Mouse (Mus musculus): ENCODE results near the gene Fbxo46. TPM values are rescaled to one million over a fixed set of nuclear protein-coding genes. Genes with fewer than 3 reads are reported as not detected.

The Fbxo46 gene
- total RNA-seq, 2 experiments from 2014 or later = 5.0 to 6.3 TPM

Other genes with a start within 250 kb of the Fbxo46 start
- 151 and 220 TPM in 2 replicates for gene Pglyrp1, start 248.5 kb upstream of the Fbxo46 start, total RNA-seq (2015; ENCODE audit: low replicate concordance)
- gene Pglyrp1, start 248.5 kb upstream of the Fbxo46 start, total RNA-seq (2017; ENCODE audit: low replicate concordance) = 10.8 and 18.9 TPM in 2 replicates
- 10.1 and 19.8 TPM in 2 replicates for gene Ccdc61, start 209.4 kb upstream of the Fbxo46 start, total RNA-seq (2015; ENCODE audit: low replicate concordance)
- 1.7 and 4.6 TPM in 2 replicates for gene Ccdc61, start 209.4 kb upstream of the Fbxo46 start, total RNA-seq (2017; ENCODE audit: low replicate concordance)
- gene Nova2, start 194.0 kb upstream of the Fbxo46 start, total RNA-seq (2015; ENCODE audit: low replicate concordance) = not detected in 2 replicates
- not detected in 2 replicates for gene Nova2, start 194.0 kb upstream of the Fbxo46 start, total RNA-seq (2017; ENCODE audit: low replicate concordance)
- gene Nanos2, start 132.5 kb upstream of the Fbxo46 start, total RNA-seq (2015; ENCODE audit: low replicate concordance) = not detected in 2 replicates
- not detected in 2 replicates for gene Nanos2, start 132.5 kb upstream of the Fbxo46 start, total RNA-seq (2017; ENCODE audit: low replicate concordance)
- not detected in 2 replicates for gene Mypop, start 128.6 kb upstream of the Fbxo46 start, total RNA-seq (2015; ENCODE audit: low replicate concordance)
- not detected in 2 replicates for gene Mypop, start 128.6 kb upstream of the Fbxo46 start, total RNA-seq (2017; ENCODE audit: low replicate concordance)
- 4.6 and 6.1 TPM in 2 replicates for gene Irf2bp1, start 115.8 kb upstream of the Fbxo46 start, total RNA-seq (2015; ENCODE audit: low replicate concordance)
- 3.3 and 6.5 TPM in 2 replicates for gene Irf2bp1, start 115.8 kb upstream of the Fbxo46 start, total RNA-seq (2017; ENCODE audit: low replicate concordance)
- gene Foxa3, start 96.3 kb upstream of the Fbxo46 start, total RNA-seq (2015; ENCODE audit: low replicate concordance) = not detected in 2 replicates
- gene Foxa3, start 96.3 kb upstream of the Fbxo46 start, total RNA-seq (2017; ENCODE audit: low replicate concordance) = not detected in 2 replicates
- 42.8 and 51.5 TPM in 2 replicates for gene Sympk, start 95.5 kb upstream of the Fbxo46 start, total RNA-seq (2015; ENCODE audit: low replicate concordance)
- gene Sympk, start 95.5 kb upstream of the Fbxo46 start, total RNA-seq (2017; ENCODE audit: low replicate concordance) = 37.7 and 52.8 TPM in 2 replicates
- not detected in 2 replicates for gene Rsph6a, start 65.2 kb upstream of the Fbxo46 start, total RNA-seq (2015; ENCODE audit: low replicate concordance)
- not detected in 2 replicates for gene Rsph6a, start 65.2 kb upstream of the Fbxo46 start, total RNA-seq (2017; ENCODE audit: low replicate concordance)
- gene Dmwd, start 43.6 kb upstream of the Fbxo46 start, total RNA-seq (2015; ENCODE audit: low replicate concordance) = 17.7 and 33.1 TPM in 2 replicates
- gene Dmwd, start 43.6 kb upstream of the Fbxo46 start, total RNA-seq (2017; ENCODE audit: low replicate concordance) = 13.1 and 19.4 TPM in 2 replicates
- gene Dmpk, start 36.0 kb upstream of the Fbxo46 start, total RNA-seq (2015; ENCODE audit: low replicate concordance) = 15.9 and 18.4 TPM in 2 replicates
- gene Dmpk, start 36.0 kb upstream of the Fbxo46 start, total RNA-seq (2017; ENCODE audit: low replicate concordance) = 4.2 and 5.0 TPM in 2 replicates
- not detected in 2 replicates for gene Six5, start 25.3 kb upstream of the Fbxo46 start, total RNA-seq (2015; ENCODE audit: low replicate concordance)
- gene Six5, start 25.3 kb upstream of the Fbxo46 start, total RNA-seq (2017; ENCODE audit: low replicate concordance) = 0.13 TPM in 1 of 2 replicates, not detected in the other
- gene Gm4969, start 1.5 kb upstream of the Fbxo46 start, total RNA-seq (2015; ENCODE audit: low replicate concordance) = not detected in 2 replicates
- gene Gm4969, start 1.5 kb upstream of the Fbxo46 start, total RNA-seq (2017; ENCODE audit: low replicate concordance) = not detected in 2 replicates
- gene Qpctl, start 29.4 kb downstream of the Fbxo46 start, total RNA-seq (2015; ENCODE audit: low replicate concordance) = 2.5 and 2.9 TPM in 2 replicates
- gene Qpctl, start 29.4 kb downstream of the Fbxo46 start, total RNA-seq (2017; ENCODE audit: low replicate concordance) = 1.9 TPM in 2 replicates
- gene Snrpd2, start 29.9 kb downstream of the Fbxo46 start, total RNA-seq (2015; ENCODE audit: low replicate concordance) = 15.5 and 22.0 TPM in 2 replicates
- gene Snrpd2, start 29.9 kb downstream of the Fbxo46 start, total RNA-seq (2017; ENCODE audit: low replicate concordance) = 5.4 and 15.7 TPM in 2 replicates
- not detected in 2 replicates for gene Gipr, start 46.3 kb downstream of the Fbxo46 start, total RNA-seq (2015; ENCODE audit: low replicate concordance)
- gene Gipr, start 46.3 kb downstream of the Fbxo46 start, total RNA-seq (2017; ENCODE audit: low replicate concordance) = not detected in 2 replicates
- 2.5 TPM in 1 of 2 replicates, not detected in the other for gene Eml2, start 56.6 kb downstream of the Fbxo46 start, total RNA-seq (2015; ENCODE audit: low replicate concordance)
- 1.3 TPM in 1 of 2 replicates, not detected in the other for gene Eml2, start 56.6 kb downstream of the Fbxo46 start, total RNA-seq (2017; ENCODE audit: low replicate concordance)
- gene Gpr4, start 92.7 kb downstream of the Fbxo46 start, total RNA-seq (2015; ENCODE audit: low replicate concordance) = not detected in 2 replicates
- gene Gpr4, start 92.7 kb downstream of the Fbxo46 start, total RNA-seq (2017; ENCODE audit: low replicate concordance) = not detected in 2 replicates
- gene Opa3, start 108.5 kb downstream of the Fbxo46 start, total RNA-seq (2015; ENCODE audit: low replicate concordance) = 19.8 and 25.6 TPM in 2 replicates
- gene Opa3, start 108.5 kb downstream of the Fbxo46 start, total RNA-seq (2017; ENCODE audit: low replicate concordance) = 20.0 and 22.7 TPM in 2 replicates
- gene Vasp, start 152.0 kb downstream of the Fbxo46 start, total RNA-seq (2015; ENCODE audit: low replicate concordance) = 34.0 and 58.7 TPM in 2 replicates
- gene Vasp, start 152.0 kb downstream of the Fbxo46 start, total RNA-seq (2017; ENCODE audit: low replicate concordance) = 17.9 and 26.7 TPM in 2 replicates
- gene Ppm1n, start 160.2 kb downstream of the Fbxo46 start, total RNA-seq (2015; ENCODE audit: low replicate concordance) = not detected in 2 replicates
- not detected in 2 replicates for gene Ppm1n, start 160.2 kb downstream of the Fbxo46 start, total RNA-seq (2017; ENCODE audit: low replicate concordance)
- gene Rtn2, start 162.8 kb downstream of the Fbxo46 start, total RNA-seq (2015; ENCODE audit: low replicate concordance) = 4.0 TPM in 1 of 2 replicates, not detected in the other
- not detected in 2 replicates for gene Rtn2, start 162.8 kb downstream of the Fbxo46 start, total RNA-seq (2017; ENCODE audit: low replicate concordance)
- 6.3 and 7.9 TPM in 2 replicates for gene Fosb, start 190.2 kb downstream of the Fbxo46 start, total RNA-seq (2015; ENCODE audit: low replicate concordance)
- 1.3 and 3.3 TPM in 2 replicates for gene Fosb, start 190.2 kb downstream of the Fbxo46 start, total RNA-seq (2017; ENCODE audit: low replicate concordance)
- 3.6 and 12.6 TPM in 2 replicates for gene Ercc1, start 224.9 kb downstream of the Fbxo46 start, total RNA-seq (2015; ENCODE audit: low replicate concordance)
- 1.2 and 1.8 TPM in 2 replicates for gene Ercc1, start 224.9 kb downstream of the Fbxo46 start, total RNA-seq (2017; ENCODE audit: low replicate concordance)
- 2.1 and 3.6 TPM in 2 replicates for gene Cd3eap, start 239.6 kb downstream of the Fbxo46 start, total RNA-seq (2015; ENCODE audit: low replicate concordance)
- 0.45 and 4.0 TPM in 2 replicates for gene Cd3eap, start 239.6 kb downstream of the Fbxo46 start, total RNA-seq (2017; ENCODE audit: low replicate concordance)
- gene Ppp1r13l, start 239.9 kb downstream of the Fbxo46 start, total RNA-seq (2015; ENCODE audit: low replicate concordance) = not detected in 2 replicates
- 0.64 and 1.7 TPM in 2 replicates for gene Ppp1r13l, start 239.9 kb downstream of the Fbxo46 start, total RNA-seq (2017; ENCODE audit: low replicate concordance)

All from erythroid progenitor cell, adult 5-6 weeks (primary cell).